Mouse (Mus musculus) layer of hippocampus, postnatal 36 days (tissue): ENCODE results near the gene Naxd. TPM values are rescaled to one million over a fixed set of nuclear protein-coding genes. Genes with fewer than 3 reads are reported as not detected.
A peak's percentile ranks its signal among the peaks of the same experiment; 100 is the strongest.
"Not testable (repeated sequence)": the region's sequence is repeated elsewhere in the genome, so short reads cannot be mapped to it uniquely, and the experiment has no call there.

Experiments
- DNase-seq, 2 experiments: peaks; one replicate each; pipeline ENCODE4 v3.0.0; 2022
- total RNA-seq, 2 experiments: library from RNA; stranded (reverse); gene quantifications; 2 replicates each; pipeline ENCODE4 v1.2.3; 2021

Gene Naxd
- total RNA-seq, 2 experiments from 2014 or later = 59.3 to 60.0 TPM

GRCm38 (mm10) chr8:11473072-11473471, 24.2 kb upstream of the Naxd start:
- DNase-seq = no peak

GRCm38 (mm10) chr8:11475397-11475796, 21.9 kb upstream of the Naxd start:
- DNase-seq = no peak

GRCm38 (mm10) chr8:11475876-11476275, 21.4 kb upstream of the Naxd start:
- DNase-seq = no peak

- DNase-seq = no peak
These were observed 20.7 kb upstream of the Naxd start for GRCm38 (mm10) chr8:11476338-11477177.

- no peak for DNase-seq
These were observed 20.1 kb upstream of the Naxd start for GRCm38 (mm10) chr8:11477178-11477553.

GRCm38 (mm10) chr8:11477811-11478761, 19.2 kb upstream of the Naxd start, which contains the start of gene Rab20:
Gene Rab20 (minus strand): TSS chr8:11478710.
- peak in 1 of 2 experiments; percentile 12 for DNase-seq

- no peak for DNase-seq
These were observed 18.3 kb upstream of the Naxd start for GRCm38 (mm10) chr8:11478807-11479527.

GRCm38 (mm10) chr8:11479591-11479990, 17.7 kb upstream of the Naxd start:
- DNase-seq = no peak

- no peak for DNase-seq
These were observed 15.4 kb upstream of the Naxd start for GRCm38 (mm10) chr8:11481876-11482275.

GRCm38 (mm10) chr8:11482537-11482936, 14.8 kb upstream of the Naxd start:
- DNase-seq = no peak

- peak; percentile 37 to 62 for DNase-seq
These were observed 11.2 kb upstream of the Naxd start for GRCm38 (mm10) chr8:11486142-11486541.

GRCm38 (mm10) chr8:11487229-11487628, 10.1 kb upstream of the Naxd start:
- no peak for DNase-seq

- DNase-seq = not testable (repeated sequence)
These were observed 5.0 kb upstream of the Naxd start for GRCm38 (mm10) chr8:11492340-11492739.

- no peak for DNase-seq
These were observed 975 bp downstream of the Naxd start for GRCm38 (mm10) chr8:11498281-11498680.

- DNase-seq = no peak
These were observed 1.6 kb downstream of the Naxd start for GRCm38 (mm10) chr8:11498786-11499485.

- DNase-seq = no peak
These were observed 6.3 kb downstream of the Naxd start for GRCm38 (mm10) chr8:11503476-11504232.

- DNase-seq = no peak
These were observed 8.8 kb downstream of the Naxd start for GRCm38 (mm10) chr8:11506074-11506473.

- DNase-seq = peak in 1 of 2 experiments; percentile 27
These were observed 9.5 kb downstream of the Naxd start for GRCm38 (mm10) chr8:11506802-11507201.

GRCm38 (mm10) chr8:11508880-11509279, 11.6 kb downstream of the Naxd start:
- no peak for DNase-seq

- no peak for DNase-seq
These were observed 13.7 kb downstream of the Naxd start for GRCm38 (mm10) chr8:11510971-11511370.

- no peak for DNase-seq
These were observed 15.4 kb downstream of the Naxd start for GRCm38 (mm10) chr8:11512711-11513110.
